Mouse (Mus musculus): ENCODE results near the gene Dpp4.

DNA sequence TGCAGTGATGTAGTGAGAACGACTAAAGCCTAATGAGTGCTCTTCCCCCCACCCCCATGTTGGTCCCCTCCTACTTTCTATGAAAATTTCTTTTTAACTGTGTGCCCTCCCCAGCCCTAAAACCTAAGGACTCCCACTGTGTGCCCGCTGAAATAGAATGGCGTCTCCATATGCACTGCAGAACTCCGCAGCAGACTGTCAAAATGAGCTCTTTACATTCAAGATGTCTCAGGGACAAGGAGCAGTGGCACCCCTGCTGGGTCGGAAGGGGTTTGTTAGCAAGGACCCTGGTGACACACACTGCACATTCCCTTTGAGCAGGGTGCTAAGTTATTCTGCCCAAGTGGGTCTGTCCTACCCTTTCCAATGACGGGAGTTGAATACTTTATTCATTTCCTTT, 56.3 kb downstream of the Dpp4 start:
- TF ChIP-seq CTCF (IDR thresholded peaks at IDR 0.05; ENCODE audit: borderline replicate concordance, control insufficient read depth, extremely low read depth, insufficient read depth, low read length, poor library complexity) (no peak), POLR2A (IDR thresholded peaks at IDR 0.05; ENCODE audit: control insufficient read depth, extremely low read depth, insufficient read depth, low read length, poor library complexity) (no peak)

All from thymus, adult 2 months (tissue).